Mouse (Mus musculus): ENCODE data around the gene Prkca. TPM values are rescaled to one million over a fixed set of nuclear protein-coding genes. Genes with fewer than 3 reads are reported as not detected.
"Not testable (repeated sequence)": the region's sequence is repeated elsewhere in the genome, so short reads cannot be mapped to it uniquely, and the experiment has no call there.

Prkca gene
- total RNA-seq, 2 experiments from 2014 or later, result 186 to 189 TPM

DNA sequence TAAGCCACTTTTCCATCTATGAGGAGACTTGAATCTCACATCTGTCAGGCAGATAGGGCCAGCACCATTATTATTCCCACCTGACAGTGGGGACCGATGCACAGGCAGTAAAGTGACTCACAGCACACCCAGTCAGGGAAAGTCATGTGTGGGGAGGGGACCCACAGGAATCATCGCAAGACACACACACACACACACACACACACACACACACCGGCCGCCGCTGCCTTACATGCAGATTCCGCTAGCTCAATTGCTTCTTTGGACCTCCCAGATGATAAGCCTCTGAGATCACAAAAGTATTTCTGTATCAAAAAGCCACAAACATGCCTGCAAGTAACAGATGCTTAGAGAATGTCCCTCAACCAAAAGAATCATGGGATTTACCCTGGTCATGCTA lies 239.6 kb downstream of the Prkca start:
- H3K4me3 ChIP-seq, result no peak overlapping the region
- no peak for TF ChIP-seq CTCF (IDR thresholded peaks at IDR 0.05)
- intact Hi-C loops (cut with DNase I), result no loop called here

DNA sequence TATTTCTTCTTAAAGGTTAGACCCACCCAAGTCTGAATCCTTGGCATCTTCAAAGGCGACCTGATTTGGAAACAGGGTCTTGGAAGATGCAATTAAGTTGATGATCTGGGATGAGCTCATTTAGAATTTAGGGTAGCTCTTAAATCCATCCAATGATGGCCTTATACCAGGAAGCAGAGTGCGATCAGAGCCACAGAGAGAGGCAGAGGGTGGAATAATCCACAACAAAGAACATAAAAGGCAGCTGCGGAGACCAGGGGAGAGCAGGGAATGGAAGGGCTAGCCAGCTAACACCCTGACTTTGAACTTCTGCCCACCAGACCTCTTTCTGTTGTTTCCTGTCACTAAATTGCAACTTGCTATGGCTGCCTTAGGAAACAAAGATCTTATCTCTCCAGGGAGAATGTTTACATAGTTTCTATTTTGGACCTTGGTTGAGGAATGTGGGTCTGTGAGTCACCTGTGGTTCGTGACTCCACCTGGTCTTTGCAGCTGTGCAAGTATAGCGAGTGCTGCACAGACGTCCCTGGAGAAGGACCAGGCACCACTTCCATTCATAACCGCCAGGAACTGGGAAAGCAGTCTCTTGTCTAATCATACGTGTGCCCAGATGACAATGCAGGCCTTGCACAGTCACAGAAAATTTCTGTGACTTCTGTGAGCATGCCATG lies 242.3 kb downstream of the Prkca start:
- peak; percentile 15 for TF ChIP-seq CTCF (IDR thresholded peaks at IDR 0.05)
- Histone ChIP-seq H3K27ac (peak overlapping the region; percentile 36), H3K4me3 (no peak overlapping the region)
- DNase-seq (ENCODE audit: extremely low spot score in 1 of 2, low spot score in 2 of 2), result no peak
- intact Hi-C loops (cut with DNase I), result no loop called here

More for the DNA sequence above, 239.6 kb downstream of the Prkca start:
- no peak for DNase-seq (ENCODE audit: extremely low spot score in 1 of 2, low spot score in 2 of 2)
- H3K27ac ChIP-seq, result no peak overlapping the region

DNA sequence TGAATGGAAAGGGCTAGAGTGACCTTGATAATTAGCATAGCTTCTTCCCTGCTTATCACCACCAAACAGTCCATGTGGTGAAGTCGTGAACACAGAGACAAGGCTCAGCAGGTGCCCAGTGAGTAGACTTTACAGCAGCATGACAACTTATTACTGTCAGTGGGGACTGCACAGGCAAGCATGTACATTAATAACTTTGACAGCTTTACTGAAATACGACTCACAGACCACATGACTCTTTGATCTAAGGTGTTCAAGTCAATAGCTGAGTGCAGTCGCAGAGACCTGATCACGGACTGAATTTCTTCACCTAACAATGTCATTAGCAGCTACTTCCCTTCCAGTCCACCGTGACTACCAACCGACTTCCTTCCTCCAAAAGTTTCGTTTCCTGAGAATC lies 245.4 kb downstream of the Prkca start:
- H3K4me3 ChIP-seq, result no peak overlapping the region
- no peak for TF ChIP-seq CTCF (IDR thresholded peaks at IDR 0.05)

DNA sequence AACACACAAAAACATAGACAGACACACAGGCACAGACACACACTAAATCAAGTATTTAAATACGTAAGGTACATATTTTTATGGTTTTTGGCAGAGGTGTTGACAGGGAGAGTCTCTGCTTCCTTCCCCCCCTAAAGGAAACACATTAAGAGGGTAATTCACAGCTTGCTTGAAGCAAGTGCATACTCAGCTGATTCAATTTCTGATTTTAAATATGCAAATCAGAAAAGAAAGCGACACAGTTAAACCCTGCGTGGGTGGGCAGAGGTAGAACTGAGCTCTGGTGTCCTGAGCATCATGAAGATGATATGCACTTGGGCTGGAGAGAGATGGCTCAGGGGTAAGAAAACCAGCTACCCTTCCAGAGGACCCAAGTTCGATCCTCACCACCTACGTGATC lies 248.9 kb downstream of the Prkca start:
- no peak for TF ChIP-seq CTCF (IDR thresholded peaks at IDR 0.05)
- H3K4me3 ChIP-seq, result no peak overlapping the region
- intact Hi-C loops (cut with DNase I), result no loop called here

More for the DNA sequence above, 245.4 kb downstream of the Prkca start:
- intact Hi-C loops (cut with DNase I), result no loop called here
- H3K27ac ChIP-seq, result no peak overlapping the region
- no peak for DNase-seq (ENCODE audit: extremely low spot score in 1 of 2, low spot score in 2 of 2)

DNA sequence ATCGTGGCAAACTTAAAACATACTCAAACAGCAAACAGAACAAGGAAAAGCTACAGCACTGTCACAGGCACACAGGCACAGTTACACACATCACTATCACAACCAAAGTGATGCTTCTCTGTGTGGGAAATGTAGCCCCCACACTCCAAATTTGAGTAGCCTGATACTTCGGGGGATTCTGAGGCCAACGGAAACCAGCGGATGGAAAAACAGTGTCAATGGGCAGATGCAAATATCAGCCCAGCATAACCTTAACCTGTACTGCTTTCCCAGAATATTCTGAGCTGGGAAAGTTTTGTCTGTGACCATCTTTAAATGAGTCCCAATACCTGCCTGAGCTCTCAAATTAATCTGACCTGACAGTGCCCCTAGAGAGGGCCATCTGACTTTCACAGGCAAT lies 250.5 kb downstream of the Prkca start:
- Histone ChIP-seq H3K27ac (no peak overlapping the region), H3K4me3 (no peak overlapping the region)
- no peak for TF ChIP-seq CTCF (IDR thresholded peaks at IDR 0.05)
- intact Hi-C loops (cut with DNase I), result no loop called here
- no peak for DNase-seq (ENCODE audit: extremely low spot score in 1 of 2, low spot score in 2 of 2)

More for the DNA sequence above, 248.9 kb downstream of the Prkca start:
- H3K27ac ChIP-seq, result no peak overlapping the region
- DNase-seq (ENCODE audit: extremely low spot score in 1 of 2, low spot score in 2 of 2), result no peak

DNA sequence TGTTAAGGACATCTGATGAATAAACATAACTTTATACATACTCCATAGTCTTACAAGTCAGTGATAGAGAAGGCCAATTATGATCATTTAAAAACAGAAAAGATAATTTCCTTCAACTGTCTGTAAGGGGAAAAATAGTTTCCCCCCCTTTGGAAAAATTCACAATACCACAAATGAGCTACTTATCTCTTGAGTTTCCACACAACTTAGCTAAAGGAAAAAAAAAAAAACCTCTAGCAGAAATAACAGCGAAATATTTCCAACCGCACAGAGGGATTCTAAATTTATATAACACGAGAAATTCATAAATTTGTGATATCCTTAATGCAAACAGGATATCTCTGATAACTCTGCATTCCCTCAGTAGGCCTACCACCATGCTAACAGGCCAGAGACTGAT lies 252.5 kb downstream of the Prkca start:
- TF ChIP-seq CTCF (IDR thresholded peaks at IDR 0.05), result no peak
- Histone ChIP-seq H3K4me3 (no peak overlapping the region), H3K27ac (no peak overlapping the region)
- intact Hi-C loops (cut with DNase I), result no loop called here
- DNase-seq (ENCODE audit: extremely low spot score in 1 of 2, low spot score in 2 of 2), result no peak

DNA sequence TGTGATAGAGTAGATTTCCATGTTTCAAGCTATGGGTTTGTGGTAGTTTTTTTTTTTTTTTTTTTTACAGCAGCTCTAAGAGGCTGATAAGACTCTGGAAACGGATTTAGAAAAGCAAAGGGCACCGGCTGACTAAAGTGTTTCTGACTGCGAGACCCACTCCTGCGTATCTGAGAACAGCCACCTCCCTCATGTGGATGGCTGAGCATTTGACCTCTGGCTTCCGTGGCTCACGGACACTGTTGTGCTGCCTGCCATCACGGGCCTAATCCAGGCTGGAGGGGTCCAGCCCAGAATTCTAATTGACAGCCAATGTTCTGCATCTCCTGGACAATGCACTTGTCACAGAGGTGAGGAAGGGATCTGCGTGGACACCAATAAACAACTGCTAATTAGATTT lies 253.0 kb downstream of the Prkca start:
- intact Hi-C loops (cut with DNase I), result no loop called here

DNA sequence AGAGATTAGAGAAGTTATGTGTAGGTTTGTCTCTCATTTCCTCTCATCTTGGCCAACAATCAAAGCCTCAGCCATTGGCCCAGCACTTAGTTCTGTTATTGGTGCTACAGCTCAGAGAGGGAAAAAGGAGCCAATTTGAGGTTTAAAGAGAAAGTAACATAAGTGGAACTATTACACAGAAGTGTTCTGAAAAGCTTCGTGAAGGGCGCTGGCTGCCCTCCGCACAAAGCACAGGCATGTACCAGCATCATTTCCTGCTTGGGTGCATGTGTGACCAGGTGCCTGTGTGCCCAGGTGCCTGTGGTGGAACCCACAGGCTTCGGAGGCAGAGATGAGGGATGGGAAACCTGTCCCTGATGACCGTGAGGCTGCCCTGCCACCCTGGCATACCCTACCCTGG lies 255.7 kb downstream of the Prkca start:
- no peak overlapping the region for H3K27ac ChIP-seq

More for the DNA sequence above, 253.0 kb downstream of the Prkca start:
- no peak overlapping the region for H3K27ac ChIP-seq
- no peak for DNase-seq (ENCODE audit: extremely low spot score in 1 of 2, low spot score in 2 of 2)
- H3K4me3 ChIP-seq, result no peak overlapping the region
- no peak for TF ChIP-seq CTCF (IDR thresholded peaks at IDR 0.05)

DNA sequence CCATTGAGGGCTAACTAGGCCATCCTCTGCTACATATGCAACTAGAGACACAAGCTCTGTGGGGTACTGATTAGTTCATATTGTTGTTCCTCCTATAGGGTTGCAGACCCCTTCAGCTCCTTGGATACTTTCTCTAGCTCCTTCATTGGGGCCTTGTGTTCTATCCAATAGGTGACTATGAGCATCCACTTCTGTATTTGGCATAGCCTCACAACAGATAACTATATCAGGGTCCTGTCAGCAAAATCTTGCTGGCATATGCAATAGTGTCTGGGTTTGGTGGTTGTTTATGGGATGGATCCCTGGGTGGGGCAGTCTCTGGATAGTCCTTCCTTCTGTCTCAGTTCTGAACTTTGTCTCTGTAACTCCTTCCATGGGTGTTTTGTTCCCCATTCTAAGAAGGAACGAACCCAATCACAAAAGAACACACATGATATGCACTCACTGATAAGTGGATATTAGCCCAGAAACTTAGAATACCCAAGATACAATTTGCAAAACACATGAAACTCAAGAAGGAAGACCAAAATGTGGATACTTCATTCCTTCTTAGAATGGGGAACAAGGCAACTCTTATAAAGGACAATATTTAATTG lies 256.5 kb downstream of the Prkca start:
- H3K4me3 ChIP-seq; H3K27ac ChIP-seq; intact Hi-C loops (cut with DNase I); DNase-seq (ENCODE audit: extremely low spot score in 1 of 2, low spot score in 2 of 2): not testable (repeated sequence)

More for the DNA sequence above, 255.7 kb downstream of the Prkca start:
- intact Hi-C loops (cut with DNase I), result no loop called here
- no peak for DNase-seq (ENCODE audit: extremely low spot score in 1 of 2, low spot score in 2 of 2)
- no peak overlapping the region for H3K4me3 ChIP-seq
- TF ChIP-seq CTCF (IDR thresholded peaks at IDR 0.05), result no peak

DNA sequence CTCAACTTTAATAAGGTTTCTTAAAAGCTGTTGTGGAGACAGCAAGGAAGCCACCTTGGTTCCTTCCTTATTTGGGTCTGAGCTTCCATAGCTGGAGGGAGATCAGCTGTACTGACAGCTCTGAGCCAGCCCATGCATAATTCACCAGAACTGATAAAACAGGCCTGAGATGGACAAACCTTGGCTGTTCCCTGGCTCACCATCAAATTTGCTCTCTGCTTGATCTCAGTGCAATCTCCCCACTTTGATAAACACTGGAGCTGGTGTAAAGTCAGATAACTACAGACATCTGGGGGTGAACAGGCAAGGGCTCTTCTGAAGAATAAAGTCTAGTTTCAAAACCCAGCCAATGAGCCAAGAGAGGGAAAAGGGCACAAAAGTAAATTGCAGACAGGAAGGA lies 261.1 kb downstream of the Prkca start:
- DNase-seq (ENCODE audit: extremely low spot score in 1 of 2, low spot score in 2 of 2), result no peak
- intact Hi-C loops (cut with DNase I), result no loop called here
- no peak for TF ChIP-seq CTCF (IDR thresholded peaks at IDR 0.05)
- H3K27ac ChIP-seq, result no peak overlapping the region
- no peak overlapping the region for H3K4me3 ChIP-seq

DNA sequence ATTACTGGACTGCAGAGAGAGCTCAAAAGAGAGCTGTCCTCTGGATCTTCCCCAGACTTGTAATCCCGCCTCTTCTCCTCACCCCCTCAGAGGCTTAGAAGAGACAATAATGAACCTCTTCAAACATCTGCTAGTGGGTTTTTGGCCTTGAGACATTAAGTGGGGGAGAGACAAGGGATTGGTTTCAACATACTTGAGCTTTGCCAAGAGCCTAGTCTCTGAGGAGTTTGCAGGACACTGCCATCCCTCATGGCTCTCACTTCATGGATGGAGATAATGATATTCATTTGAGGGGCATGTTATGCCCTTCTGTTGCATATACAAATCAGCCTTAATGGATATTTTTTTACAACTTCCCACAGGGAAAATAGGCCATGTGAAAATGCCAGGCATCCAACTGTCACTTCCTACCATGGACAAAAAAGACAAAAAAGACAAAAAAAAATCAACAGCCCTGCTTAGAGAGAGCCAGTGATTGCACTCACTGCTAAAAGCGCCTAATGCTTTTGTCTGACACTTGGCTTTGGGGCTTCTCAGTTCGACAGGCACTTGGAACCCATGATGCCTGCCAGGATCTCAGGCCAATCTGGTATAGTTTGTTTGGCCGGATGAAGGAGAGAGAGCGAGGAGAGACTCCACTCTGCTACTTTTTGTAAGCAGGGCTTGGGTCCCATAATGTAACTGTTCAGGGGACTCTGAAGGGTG lies 263.6 kb downstream of the Prkca start:
- no peak for TF ChIP-seq CTCF (IDR thresholded peaks at IDR 0.05)
- intact Hi-C loops (cut with DNase I), result no loop called here
- H3K27ac ChIP-seq, result no peak overlapping the region
- DNase-seq (ENCODE audit: extremely low spot score in 1 of 2, low spot score in 2 of 2), result no peak
- H3K4me3 ChIP-seq, result no peak overlapping the region

DNA sequence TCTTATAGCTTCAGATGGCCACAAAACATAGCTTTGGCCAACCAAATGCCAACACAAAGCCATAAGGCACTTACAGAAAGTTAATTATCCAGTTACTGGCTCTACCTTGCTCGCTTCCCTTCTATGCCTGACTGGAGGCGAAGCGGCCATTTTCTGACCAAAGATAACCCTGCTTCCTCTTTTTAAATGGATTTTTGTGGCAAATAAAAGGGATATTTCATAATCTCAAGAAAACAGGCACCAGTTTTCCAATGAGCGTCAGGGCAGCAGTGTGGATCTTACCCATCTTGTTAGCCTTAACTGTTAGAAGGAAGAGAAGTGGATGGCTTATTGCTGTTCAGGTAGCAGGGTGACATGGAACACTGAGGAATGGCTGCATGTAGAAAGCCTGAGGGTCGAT lies 264.3 kb downstream of the Prkca start:
- TF ChIP-seq CTCF (IDR thresholded peaks at IDR 0.05), result no peak
- no peak overlapping the region for H3K27ac ChIP-seq
- intact Hi-C loops (cut with DNase I), result no loop called here
- DNase-seq (ENCODE audit: extremely low spot score in 1 of 2, low spot score in 2 of 2), result no peak
- H3K4me3 ChIP-seq, result no peak overlapping the region
